ENCODE assay signal across 9 mouse cellular contexts in the genomic region with DNA sequence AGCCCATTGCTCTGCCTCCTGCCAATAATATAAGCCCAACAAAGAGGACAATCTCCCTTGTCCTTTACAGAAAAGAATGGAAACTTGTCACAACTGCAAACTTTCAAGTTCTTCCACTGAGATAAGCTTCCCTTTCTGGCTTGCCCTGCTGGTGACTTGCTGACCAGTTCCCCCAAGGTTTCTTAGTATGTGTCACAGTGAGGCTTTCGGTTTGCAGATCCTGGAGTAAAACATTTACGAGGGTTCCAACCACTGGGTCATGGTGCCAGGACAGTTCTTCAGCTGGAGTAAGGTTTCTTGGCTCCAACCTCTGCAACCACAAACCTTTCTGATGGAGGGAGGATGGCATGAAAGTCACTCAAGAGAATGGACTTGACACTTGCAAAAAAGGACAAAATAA.
DNase-seq lines count a peak whose midpoint lies in the region; ATAC-seq and TF ChIP-seq lines count a peak whose summit lies in the region.
"Had no signal": no experiment of that assay in that cellular context is flagged by ENCODE, and none has a peak within 500 bp of the region (broad histone marks: within the 10 kb centered on the region; RNA-seq: fewer than 3 reads in every experiment).

No protein-coding gene starts in this region.

- peaks cover 92% of the 10 kb centered on the region for H3K4me1 ChIP-seq in heart, embryonic 12.5 days (replicated peaks)
- H3K4me1 ChIP-seq in liver, adult 2 months (ENCODE audit: control insufficient read depth, insufficient read depth, low read length) = no peaks in the 10 kb centered on the region

- WGBS in heart, embryonic 12.5 days = 60% methylated on average over 2 of the region's 2 CpGs
- whole genome bisulfite sequencing in liver, adult 2 months = 70% methylated on average over 2 of the region's 2 CpGs
- 73% methylated on average over 2 of the region's 2 CpGs for WGBS in macrophage (ENCODE audit: missing documents)

- no peak overlapping the region for H3K4me3 ChIP-seq in heart, embryonic 12.5 days
- H3K4me3 ChIP-seq in liver, adult 2 months (ENCODE audit: insufficient read depth, low read depth, low read length) = no peak overlapping the region
- H3K4me3 ChIP-seq in macrophage (ENCODE audit: inconsistent target) = no peak overlapping the region

- TF ChIP-seq POLR2A in liver, adult 2 months (IDR thresholded peaks at IDR 0.05; ENCODE audit: extremely low read depth, insufficient read depth, low read length) = no peak

- no peaks in the 10 kb centered on the region for H3K9me3 ChIP-seq in heart, embryonic 12.5 days (replicated peaks)

- no peak overlapping the region for H3K9ac ChIP-seq in heart, embryonic 12.5 days
- H3K9ac ChIP-seq in liver, adult 2 months (ENCODE audit: low read depth, low read length) = no peak overlapping the region

- H3K27me3 ChIP-seq in heart, embryonic 12.5 days (replicated peaks) = no peaks in the 10 kb centered on the region
- H3K27me3 ChIP-seq in liver, adult 2 months (ENCODE audit: control insufficient read depth, insufficient read depth, low read length) = no peaks in the 10 kb centered on the region

- DNase-seq in heart, adult 8-10 months (ENCODE audit: low spot score) = no peak
- DNase-seq in liver, adult 2 months (ENCODE audit: extremely low read depth, low read depth, low spot score) = peak; percentile 16
- no peak for DNase-seq in liver
- DNase-seq in gastrocnemius, postnatal 25 days = peak; percentile 16
- DNase-seq in right cerebral cortex, postnatal 14 days = no peak
- no peak for DNase-seq in thymus, postnatal 14 days

- H3K79me2 ChIP-seq in liver, adult 2 months (ENCODE audit: control insufficient read depth, insufficient read depth, low read length) = no peaks in the 10 kb centered on the region
- no peaks in the 10 kb centered on the region for H3K79me2 ChIP-seq in macrophage (ENCODE audit: inconsistent target)

- peak overlapping the region; percentile 91 for H3K27ac ChIP-seq in heart, embryonic 12.5 days (ENCODE audit: poor library complexity, severe bottlenecking)
- peak overlapping the region; percentile 52; the same call in 1 of the 2 replicates for H3K27ac ChIP-seq in liver, adult 2 months (replicated peaks; ENCODE audit: insufficient read depth, low read depth, low read length)
- peak overlapping the region; percentile 64 for H3K27ac ChIP-seq in macrophage

- TF ChIP-seq CTCF in liver, adult 2 months (IDR thresholded peaks at IDR 0.05; ENCODE audit: low read depth, low read length) = no peak

- ATAC-seq in heart, embryonic 12.5 days (ENCODE audit: insufficient number of reproducible peaks, low FRiP score) = no peak
- ATAC-seq: forebrain, embryonic 16.5 days had no signal

- no peaks in the 10 kb centered on the region for H3K36me3 ChIP-seq in heart, embryonic 12.5 days
- H3K36me3 ChIP-seq in liver, adult 2 months (ENCODE audit: control insufficient read depth, insufficient read depth, low read length) = no peaks in the 10 kb centered on the region
- no peaks in the 10 kb centered on the region for H3K36me3 ChIP-seq in macrophage (ENCODE audit: inconsistent target)

- H3K4me2 ChIP-seq in heart, embryonic 12.5 days = peak overlapping the region; percentile 12

Comparison
In these comparisons a context has a peak if more than half of its experiments do, and no peak if none do; other contexts are left out.
1. DNase-seq: peak in liver, adult 2 months (single experiment) and gastrocnemius, postnatal 25 days (single experiment); none in heart, adult 8-10 months (single experiment), liver (single experiment), right cerebral cortex, postnatal 14 days (single experiment) and thymus, postnatal 14 days (single experiment).
2. Peak in every context shown above with its lines, with median percentiles within 50 percentile points of each other: H3K27ac ChIP-seq.